Mouse (Mus musculus): ENCODE results near the gene Pard3b.
"Not testable (repeated sequence)": the region's sequence is repeated elsewhere in the genome, so short reads cannot be mapped to it uniquely, and the experiment has no call there.

Pard3b gene

DNA sequence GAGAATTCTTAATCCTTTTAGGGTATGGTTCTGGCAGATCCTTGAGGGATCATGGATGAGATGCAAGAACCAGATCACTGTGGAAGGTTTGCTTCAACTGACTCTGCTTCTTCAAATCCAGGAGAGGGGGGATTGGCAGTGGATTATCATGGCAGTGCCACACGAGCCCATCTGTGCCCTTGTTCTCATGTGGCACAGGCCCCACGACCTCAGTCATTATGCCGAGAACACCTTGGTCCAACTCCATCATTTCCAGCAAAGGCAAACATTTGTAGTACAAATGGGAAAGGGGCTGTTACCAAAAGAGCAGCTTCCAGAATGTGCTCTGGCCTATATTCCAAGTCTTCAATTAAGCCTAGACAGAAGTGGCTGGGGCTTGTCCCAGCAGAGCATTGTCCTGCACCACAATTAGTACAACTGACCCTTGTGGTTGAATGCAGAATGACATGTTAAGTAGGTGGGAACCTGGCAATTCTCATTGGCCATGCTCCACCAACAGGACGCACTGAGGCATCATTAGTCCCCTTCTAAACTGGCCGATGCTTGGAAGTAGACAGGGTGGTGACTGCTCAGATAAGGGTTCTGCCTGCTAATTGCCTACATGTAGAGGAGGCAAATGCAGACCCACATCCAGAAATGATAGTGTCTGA is 959.3 kb downstream of the Pard3b start:
- DNase-seq, result no peak

GRCm38 (mm10) chr1:62598551-62598950 is 959.9 kb downstream of the Pard3b start:
- no peak for DNase-seq

- DNase-seq, result not testable (repeated sequence)
Observed at GRCm38 (mm10) chr1:62604644-62605043, 966.0 kb downstream of the Pard3b start.

- no peak for DNase-seq
Observed at GRCm38 (mm10) chr1:62618109-62618665, 979.6 kb downstream of the Pard3b start.

DNA sequence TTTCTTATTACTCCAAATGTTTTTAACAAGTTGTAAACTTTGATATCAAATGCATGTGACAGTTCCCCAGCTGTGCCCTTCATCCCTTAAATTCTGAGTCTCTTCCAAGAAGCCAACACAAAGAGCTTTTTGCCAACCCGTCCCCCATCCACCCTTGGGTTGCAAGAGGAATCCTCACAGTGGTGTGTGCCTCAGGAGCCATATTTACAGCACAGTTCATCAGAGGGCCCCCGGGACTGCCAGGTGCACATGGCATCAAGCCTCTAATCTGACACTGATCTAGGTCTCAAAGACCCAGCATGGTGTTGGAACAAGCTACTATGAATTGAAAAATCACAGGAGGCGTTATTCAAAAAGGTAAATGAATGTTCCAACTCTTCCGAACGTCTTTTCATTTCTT is 980.8 kb downstream of the Pard3b start:
- DNase-seq, result no peak

DNA sequence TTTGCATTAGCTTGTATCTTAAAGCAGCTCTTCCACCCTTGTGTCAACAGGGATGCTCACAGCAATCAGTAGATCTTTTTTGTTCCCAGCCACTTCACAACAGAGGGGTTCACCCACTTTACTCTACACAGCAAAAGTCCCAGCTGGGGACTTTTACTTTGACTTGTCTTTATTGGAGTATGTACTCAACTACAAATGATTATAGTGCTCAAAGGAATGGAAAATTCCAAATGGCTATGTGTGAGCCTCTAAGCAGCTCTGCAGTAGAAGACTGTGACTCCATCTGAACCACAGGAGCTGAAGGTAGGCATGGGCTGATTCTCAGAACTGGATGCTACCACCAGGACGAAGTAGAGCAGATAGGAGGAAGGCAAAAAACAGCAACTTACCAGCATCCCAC is 983.8 kb downstream of the Pard3b start:
- no peak for DNase-seq

- DNase-seq, result no peak
Observed at GRCm38 (mm10) chr1:62624166-62624565, 985.5 kb downstream of the Pard3b start.

GRCm38 (mm10) chr1:62624836-62625235 is 986.2 kb downstream of the Pard3b start:
- DNase-seq, result no peak

DNA sequence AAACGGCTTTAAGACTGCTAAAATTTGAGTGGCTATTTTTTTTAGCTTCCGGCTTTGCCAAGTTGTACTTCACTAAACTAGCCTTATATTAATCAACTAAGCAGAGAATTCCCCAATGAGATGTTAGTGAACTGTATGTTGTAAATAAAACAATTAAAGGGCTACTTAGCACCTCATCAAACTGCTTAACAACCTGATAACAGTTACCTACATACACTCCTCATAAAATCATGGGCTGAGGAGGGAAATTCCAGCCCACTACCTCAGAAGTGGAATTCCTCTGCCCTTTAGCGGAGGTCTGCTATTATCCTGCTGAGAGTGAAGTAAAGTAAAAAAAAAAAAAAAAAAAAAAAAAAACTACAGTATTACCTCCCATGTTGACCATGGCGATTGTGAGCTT is 986.7 kb downstream of the Pard3b start:
- DNase-seq, result no peak

- DNase-seq, result no peak
Observed at GRCm38 (mm10) chr1:62625819-62626505, 987.3 kb downstream of the Pard3b start.

GRCm38 (mm10) chr1:62629952-62630351 is 991.3 kb downstream of the Pard3b start:
- no peak for DNase-seq

DNA sequence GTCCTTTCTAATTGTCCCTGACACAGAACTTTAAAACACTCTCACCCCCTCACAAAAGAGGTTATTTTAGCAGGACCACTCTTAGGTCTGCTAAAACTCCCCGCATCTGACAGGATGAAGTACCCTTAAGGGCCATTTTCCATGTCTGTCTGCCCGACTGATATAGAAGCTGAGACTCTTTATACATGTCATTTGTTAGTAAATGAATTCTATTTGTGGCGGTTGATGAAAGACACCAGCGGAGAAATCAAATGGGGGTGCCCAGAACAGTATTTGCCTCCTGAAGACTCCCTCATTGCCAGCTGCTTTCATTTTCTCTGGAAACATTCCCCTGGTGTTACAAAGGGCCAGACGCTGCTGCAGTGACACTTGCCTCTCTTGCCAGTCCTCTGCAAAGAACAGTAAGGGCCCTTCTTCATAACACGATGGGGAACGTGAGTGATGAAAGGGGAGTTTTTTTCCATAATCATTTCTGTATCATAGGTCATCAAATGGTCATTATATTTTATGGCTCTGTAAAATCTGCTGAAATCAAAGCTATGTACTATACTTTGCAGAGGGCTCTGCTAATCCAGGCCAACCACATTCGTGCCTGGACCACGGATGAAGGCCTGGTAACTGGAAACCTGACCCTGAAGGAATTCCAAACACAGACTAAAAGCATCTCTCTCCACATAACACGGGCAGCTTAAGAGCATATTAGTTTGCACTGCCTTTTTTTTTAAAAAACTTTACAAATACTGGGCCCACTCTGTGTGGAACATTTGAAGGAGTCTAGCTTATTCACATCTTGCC is 993.1 kb downstream of the Pard3b start:
- no peak for DNase-seq

DNA sequence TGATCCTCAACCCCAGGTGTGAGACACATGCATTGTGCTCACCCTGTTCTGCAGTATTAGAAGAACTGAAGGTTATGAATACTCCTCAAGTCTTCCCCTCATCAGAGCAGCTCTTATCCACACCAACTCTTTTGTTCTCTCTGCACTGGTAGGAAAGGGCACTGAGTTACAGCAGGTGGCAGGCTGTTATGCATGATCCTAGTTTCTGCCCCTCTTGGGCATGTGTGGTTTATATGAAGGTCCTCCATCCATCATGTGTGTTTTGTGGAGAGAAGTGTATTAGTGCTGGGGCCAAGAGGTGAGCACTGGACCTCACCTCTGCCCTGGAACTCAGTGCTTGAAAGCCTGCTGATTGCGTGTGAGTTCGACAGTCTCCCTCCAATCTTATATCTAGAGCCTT is 994.3 kb downstream of the Pard3b start:
- no peak for DNase-seq

- no peak for DNase-seq
Observed at GRCm38 (mm10) chr1:62635203-62635602, 996.6 kb downstream of the Pard3b start.

DNA sequence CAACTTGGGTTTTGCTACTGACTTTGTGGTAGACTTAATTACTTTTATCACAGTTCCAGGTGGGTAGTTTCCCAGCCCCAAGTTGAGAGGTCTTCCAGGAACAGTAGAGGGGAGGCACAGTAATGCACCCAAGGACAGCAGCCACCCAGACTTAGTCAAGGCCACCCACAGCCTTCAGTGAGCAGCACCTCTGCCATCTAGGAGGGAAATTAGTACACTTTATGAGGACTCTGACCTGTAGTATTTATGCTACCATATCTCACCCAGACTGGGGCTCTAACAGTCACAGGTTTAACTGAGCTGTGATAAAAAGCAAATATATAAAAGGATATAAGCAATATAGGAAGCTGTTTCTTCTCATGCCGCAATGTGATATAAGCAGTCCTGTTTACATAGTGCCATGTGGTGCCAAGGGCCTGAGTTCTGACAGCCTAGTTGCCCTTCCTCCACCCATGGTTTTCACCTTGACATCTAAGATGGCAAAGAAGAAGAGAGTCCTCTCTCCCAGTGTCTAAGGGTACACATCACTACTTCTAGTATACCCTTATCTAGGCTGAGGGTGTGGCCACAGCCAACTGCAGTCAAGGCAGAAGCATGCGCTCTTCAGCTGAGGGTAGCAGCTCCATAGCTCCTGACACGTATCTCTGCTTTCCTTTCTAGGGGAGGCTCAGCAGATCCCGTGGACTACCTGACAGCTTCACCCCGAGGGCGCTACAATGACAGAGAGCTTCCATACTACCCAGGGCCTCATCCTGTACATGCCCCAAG is 998.5 kb downstream of the Pard3b start:
- DNase-seq, result no peak

GRCm38 (mm10) chr1:62639012-62639411 is 1000.4 kb downstream of the Pard3b start:
- no peak for DNase-seq

GRCm38 (mm10) chr1:62639440-62639839 is 1000.8 kb downstream of the Pard3b start:
- DNase-seq, result no peak

- DNase-seq, result no peak
Observed at GRCm38 (mm10) chr1:62644631-62645278, 1006.1 kb downstream of the Pard3b start.

DNA sequence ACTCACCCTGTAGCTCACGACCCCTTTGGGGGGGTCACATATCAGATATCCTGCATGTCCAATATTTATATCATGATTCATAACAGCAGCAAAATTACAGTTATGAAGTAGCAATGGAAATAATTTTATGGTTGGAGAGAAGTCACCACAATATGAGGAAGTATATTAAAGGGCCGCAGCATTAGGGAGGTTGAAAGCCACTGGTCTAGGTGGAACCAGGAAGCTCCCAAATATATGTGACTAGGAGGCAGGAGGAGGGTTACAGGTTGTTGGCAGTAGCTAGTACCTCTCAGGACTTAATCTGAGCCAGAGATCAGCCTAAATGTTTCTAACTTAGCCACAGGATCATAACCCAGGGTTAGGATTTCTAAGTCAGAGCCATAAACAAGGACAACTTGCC is 1008.2 kb downstream of the Pard3b start:
- no peak for DNase-seq

DNA sequence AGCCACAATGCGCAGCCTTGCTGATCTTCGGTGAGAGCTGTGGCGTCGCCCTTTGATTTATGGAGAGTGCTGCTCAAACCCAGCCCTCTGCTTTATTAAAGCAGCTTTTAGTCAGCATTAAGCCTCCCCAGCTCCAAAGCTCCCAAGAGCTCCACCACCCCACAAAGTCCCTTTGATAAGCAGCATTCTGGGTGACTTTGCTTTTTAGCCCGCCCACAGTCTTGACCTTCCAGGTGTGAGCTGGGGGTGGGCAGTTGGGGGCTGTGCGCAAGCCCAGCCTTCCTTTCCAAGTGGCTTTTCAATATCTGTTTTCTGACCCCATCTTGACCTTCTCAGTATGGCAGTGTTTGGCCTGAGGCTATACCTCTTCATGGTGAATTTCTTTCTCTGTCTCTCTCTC is 1009.5 kb downstream of the Pard3b start:
- no peak for DNase-seq

GRCm38 (mm10) chr1:62648591-62648990 is 1010.0 kb downstream of the Pard3b start:
- no peak for DNase-seq

DNA sequence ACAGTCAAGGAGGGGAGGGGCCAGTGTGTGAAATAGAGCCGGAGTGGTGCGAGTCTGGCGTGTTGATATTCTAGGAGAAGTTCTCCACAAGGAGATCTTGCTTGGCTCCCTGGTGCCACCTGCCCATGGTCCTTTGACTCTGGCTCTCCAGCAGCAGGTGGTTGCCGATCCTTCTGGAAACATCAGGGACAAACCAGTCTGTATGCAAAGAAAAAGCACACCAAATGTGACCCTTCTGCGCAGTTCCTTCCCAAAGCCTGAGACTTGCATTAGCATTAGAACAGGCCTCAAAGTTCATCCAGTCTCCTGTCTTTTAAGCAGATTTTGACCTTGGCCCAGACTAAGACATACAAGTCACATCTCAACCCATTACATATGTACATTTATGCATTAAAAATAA is 1011.9 kb downstream of the Pard3b start:
- no peak for DNase-seq
